Mouse (Mus musculus) T-helper 1 cell (primary cell): ENCODE measurements around the gene Mdm1.
"Not testable (repeated sequence)": the region's sequence is repeated elsewhere in the genome, so short reads cannot be mapped to it uniquely, and the experiment has no call there.

Experiments
- in situ Hi-C: fragments of 300-600 bp; cut with MboI, MseI; formaldehyde crosslinking; loops from one replicate; pipeline ENCODE4 v1.15.1; 2025; ENCODE audit warnings: high pct_unique_total_duplicates

Mdm1 gene

GRCm38 (mm10) chr10:118215719-118216393 lies 74.2 kb downstream of the Mdm1 start:
- in situ Hi-C loops = not testable (repeated sequence)
